Mouse (Mus musculus) heart, adult 18-20 months (tissue): Measurements from ENCODE around the gene Hs3st2. TPM values are rescaled to one million over a fixed set of nuclear protein-coding genes. Genes with fewer than 3 reads are reported as not detected.

Source experiments
- DNase-seq, 2 experiments: peaks; one replicate each; pipeline ENCODE4 v3.0.0; 2021 to 2022; ENCODE audit warnings: mixed read lengths in 1 of 2
- total RNA-seq, 2 experiments: library from RNA; stranded (reverse); gene quantifications; 2 replicates each; pipeline ENCODE4 v1.2.3; 2021

Gene Hs3st2
- total RNA-seq, 2 experiments from 2014 or later: not detected

- no peak for DNase-seq
Observed at GRCm38 (mm10) chr7:121458075-121458474, 66.4 kb downstream of the Hs3st2 start.

DNA sequence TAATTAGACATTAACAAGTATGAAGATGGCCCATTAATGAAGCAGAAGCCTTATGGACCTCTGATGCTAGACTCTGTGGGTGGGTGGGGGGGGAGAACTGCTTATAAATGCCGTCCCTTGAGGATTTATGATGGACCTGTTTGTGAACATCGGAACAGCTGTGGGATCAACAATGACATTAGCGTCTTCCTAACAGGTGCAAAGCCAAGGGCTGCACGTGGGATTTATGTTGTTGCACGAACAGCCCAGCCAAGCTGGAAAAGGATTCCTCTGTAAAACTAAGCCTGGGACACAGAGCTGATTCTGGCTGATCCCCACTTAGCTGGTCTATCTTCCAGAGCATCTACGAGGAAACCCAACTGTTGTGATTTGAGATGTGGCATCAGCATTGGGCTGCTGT lies 69.0 kb downstream of the Hs3st2 start:
- DNase-seq: no peak

DNA sequence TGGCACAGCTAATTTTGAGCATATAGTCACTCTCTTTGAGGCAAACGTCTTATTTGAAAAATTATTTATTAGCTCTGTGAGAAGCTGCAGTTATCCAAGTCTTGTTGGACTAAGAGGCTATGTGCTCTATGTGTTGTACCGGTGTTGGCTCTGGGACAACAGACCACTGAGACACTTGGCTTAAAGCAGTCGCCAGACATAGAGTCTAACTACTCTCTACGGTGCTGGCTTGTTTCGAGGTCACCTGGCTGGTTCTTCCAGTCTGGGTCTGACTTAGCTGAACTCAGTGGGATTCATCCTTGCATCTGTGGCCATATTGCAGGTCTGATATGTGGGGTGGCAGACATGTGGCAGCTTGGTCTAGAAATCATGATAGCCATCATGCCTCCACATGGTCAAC lies 72.8 kb downstream of the Hs3st2 start:
- DNase-seq: no peak

GRCm38 (mm10) chr7:121465111-121465510 lies 73.5 kb downstream of the Hs3st2 start:
- no peak for DNase-seq

DNA sequence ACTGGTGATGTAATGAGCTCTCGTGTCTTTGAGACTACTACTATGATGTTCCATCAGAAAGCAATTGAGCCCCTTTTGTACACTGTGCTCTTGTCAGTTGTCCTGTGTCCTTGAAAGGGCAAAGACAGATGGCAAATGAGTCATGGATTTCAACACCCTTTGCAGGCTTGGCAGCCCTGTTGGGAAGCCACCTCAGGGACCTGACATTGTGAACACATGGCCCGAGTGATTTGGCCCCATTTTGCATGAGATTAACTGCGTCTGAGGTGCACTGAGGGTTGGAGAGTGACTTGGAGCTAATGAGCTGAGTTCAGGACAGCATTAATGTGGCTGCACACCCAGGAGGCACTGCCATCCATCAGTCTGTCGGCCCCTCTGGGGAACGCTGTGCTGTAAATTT lies 74.7 kb downstream of the Hs3st2 start:
- no peak for DNase-seq

GRCm38 (mm10) chr7:121469435-121469834 lies 77.8 kb downstream of the Hs3st2 start:
- DNase-seq: peak; percentile 23 to 60

DNA sequence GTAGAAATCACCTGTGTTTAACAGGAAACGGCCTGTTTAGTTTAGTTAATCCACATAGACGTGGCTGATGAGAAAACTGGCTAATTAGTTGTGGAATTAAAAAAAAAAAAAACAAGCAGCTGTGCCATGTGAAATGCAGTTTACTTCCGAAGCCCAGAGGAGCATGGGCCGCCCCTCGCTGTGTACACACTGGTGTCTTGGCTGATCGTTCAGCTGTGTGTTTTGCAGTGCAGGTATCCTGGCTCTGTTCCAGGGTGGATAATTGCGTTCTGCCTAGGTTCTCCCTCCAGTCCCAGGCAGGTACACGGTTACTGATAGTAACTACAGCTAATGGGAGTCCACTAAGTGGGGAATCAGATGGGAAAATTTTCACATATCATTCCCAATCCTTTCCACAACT lies 86.6 kb downstream of the Hs3st2 start:
- DNase-seq: no peak

- no peak for DNase-seq
Observed at GRCm38 (mm10) chr7:121480106-121480505, 88.4 kb downstream of the Hs3st2 start.

GRCm38 (mm10) chr7:121484590-121484989 lies 92.9 kb downstream of the Hs3st2 start:
- no peak for DNase-seq

DNA sequence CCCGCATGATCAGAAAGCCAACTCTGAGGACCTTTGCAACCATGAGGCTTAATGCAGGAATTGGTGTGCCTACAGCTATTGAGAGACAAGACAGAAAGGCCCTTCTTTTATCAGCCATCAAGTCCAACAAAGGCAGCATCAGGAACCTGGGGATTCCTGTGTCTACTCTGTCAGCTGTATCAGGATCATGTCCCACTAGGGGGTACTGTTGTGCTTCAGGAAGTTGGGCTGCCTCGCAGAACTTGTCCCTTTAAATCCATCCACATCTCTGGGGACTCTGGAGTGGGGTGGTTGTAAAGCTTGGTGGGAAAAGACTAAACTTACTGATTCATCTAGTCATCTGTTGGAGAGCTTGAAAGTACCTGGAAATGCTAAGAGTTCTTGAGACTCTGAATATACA lies 93.6 kb downstream of the Hs3st2 start:
- DNase-seq: peak; percentile 3 to 8

DNA sequence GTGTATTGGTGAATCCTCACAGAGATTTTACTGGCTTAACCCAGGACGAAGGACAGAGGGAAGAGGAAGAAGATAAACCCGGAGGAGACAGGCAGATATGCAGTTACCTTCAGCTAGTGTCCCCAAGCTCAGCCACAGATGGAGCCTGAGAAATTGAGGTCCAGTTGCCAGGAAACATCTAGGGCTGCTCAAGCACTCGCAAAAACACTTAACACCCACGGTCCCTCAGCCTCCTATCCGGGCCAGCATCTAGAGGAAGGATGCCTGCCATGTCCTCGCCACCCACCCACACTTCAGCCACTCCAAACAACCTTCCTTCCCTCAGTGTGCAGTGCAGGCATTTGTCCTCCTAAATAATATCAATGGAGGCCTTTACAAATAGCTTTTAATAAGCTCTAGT lies 95.6 kb downstream of the Hs3st2 start:
- DNase-seq: no peak

- no peak for DNase-seq
Observed at GRCm38 (mm10) chr7:121489401-121489800, 97.7 kb downstream of the Hs3st2 start.

DNA sequence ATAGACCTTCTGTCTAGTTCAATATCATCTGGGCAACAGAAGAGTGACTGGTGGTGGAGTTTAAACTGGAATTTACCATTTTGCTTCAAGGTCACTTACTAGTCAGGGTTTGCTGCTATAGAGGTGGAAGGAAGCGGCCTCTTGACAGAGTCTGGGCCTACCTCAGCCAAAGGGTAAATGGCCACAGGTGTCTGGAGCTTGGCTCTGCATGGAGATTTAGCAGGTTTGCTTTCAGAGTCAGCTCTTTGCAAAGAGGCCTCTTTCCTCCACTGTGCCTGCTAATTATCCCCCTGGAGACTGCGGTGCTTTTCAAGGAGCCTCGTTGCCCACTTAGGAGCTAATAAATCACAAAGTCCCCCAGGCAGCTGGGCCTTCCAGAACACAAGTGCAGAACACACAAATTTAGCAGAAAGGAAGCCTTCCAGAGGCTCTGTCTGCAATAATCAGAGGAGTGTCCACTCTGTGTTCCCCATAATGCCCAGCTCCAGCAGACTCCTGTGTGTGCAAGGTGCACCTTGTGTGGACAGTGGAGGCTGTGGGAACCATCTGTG lies 99.9 kb downstream of the Hs3st2 start:
- DNase-seq: no peak

GRCm38 (mm10) chr7:121500516-121500915 lies 108.9 kb downstream of the Hs3st2 start:
- DNase-seq: no peak

- DNase-seq: no peak
Observed at GRCm38 (mm10) chr7:121501666-121502065, 110.0 kb downstream of the Hs3st2 start.

DNA sequence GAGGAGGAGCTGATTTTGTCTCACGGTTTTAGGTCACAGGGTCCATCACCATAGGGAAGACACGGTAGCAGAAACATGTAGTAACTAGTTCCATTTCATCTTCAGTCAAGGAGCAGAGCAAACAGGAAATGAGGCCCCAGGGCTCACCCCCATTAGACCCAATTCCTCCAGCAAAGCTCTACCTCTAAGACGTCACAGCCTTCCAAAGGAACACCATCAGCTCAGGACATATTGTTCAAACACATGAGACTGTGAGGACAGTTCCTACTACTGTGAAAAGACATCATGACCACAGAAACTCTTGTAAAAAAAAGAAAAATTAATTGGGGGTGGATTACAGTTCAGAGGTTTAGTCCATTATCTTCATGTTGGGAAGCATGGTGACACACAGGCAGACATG lies 125.1 kb downstream of the Hs3st2 start:
- peak; percentile 2 to 4 for DNase-seq

DNA sequence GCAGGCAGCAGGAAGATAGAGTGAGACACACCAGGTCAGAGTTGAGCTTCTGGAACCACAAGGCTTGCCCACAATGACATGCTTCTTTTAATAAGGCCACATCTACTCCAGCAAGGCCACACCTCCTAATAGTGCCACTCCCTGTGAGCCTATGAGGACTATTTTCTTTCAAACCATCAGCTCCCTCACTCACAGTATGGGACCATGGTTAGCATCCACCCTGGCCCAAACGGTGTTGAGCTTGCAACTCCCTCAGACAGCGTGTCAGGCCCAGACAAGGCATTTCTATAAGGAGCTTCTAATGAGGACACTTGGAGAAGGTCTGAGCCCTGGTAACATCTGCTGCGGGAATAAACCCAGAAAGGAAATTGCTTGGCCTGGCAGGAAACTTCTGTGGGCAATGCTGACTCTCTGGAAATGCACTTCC lies 125.5 kb downstream of the Hs3st2 start:
- DNase-seq: peak; percentile 19 to 49

GRCm38 (mm10) chr7:121522125-121522524 lies 130.5 kb downstream of the Hs3st2 start:
- no peak for DNase-seq

DNA sequence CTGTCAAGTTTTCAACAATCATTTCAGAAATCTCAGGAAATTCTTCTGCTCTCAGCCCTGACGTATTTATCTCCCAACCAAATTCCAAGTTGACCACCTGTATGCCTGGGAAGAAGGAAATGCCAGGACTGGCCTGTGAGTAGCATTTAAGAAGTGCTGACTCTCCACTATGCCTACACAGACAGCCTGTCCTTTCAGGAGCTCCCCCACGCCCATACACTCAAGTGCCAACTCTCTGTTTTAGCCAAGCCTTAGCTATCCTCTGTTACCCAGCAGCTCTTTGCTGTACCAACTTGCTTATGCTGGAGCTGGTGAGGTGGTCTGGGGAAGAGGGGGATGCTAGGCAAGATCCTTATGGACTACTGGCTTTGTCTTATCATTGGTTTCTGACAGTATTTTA lies 137.4 kb downstream of the Hs3st2 start:
- no peak for DNase-seq

DNA sequence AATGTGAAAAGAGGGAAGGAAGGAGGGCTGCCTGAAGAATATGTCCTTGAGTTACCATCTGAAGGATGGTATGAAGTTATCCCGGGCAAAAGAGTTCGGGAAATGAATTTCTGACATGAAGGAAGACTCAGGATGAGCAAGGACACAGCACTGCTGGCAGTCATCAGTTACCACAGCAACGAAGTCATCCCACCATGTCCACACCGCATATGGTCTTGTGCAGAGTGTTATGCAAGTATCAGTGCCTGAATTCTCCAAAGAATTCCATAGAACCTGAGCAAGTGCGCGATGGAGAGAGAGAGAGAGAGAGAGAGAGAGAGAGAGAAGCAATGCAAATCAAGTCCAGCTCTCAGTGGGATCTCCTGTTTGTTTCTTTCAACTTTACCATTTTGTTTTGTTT lies 142.0 kb downstream of the Hs3st2 start:
- no peak for DNase-seq

GRCm38 (mm10) chr7:121534386-121534785 lies 142.7 kb downstream of the Hs3st2 start:
- no peak for DNase-seq

- DNase-seq: no peak
Observed at GRCm38 (mm10) chr7:121535987-121536386, 144.3 kb downstream of the Hs3st2 start.

DNA sequence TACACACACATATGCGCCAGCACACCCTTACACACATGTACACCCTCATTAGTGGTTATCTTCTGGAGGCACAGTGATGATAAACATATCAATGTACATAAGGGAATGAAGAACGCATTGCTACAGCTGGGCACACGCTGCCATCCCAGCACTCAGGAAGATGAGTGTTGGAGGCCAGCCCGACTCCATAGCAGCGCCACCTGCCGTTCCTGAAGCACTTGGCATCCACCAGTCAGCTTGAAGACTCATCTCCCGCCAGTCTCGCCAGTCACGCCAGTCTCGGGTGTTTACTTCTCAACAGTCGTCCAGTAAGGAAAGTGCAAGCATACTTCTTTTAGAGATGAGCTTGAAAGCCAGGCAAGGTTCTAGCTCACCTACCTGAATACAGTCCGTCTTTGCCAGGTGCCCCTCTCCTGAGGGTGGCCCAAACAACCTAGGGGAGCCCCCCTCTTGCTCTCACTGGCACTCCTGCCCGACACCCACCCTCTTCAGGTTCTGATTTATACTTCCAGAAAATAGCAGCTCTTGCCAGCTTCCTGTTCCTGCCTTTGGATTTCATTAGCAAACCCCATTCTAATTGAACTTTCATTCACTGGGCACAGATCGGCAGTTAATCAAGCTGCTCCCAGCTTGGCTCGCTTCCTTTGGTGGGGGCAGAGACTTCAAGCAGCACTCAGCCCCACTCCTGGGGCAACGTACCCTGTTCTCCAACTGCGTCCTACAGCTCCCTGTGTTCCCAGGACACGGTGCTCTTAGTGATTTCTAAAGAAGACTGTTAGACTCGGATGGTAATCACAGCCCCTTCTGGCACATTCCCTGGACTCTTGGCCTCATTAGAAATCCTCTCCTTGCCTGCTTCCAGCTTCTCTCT lies 148.0 kb downstream of the Hs3st2 start:
- DNase-seq: peak; percentile 8 to 12

DNA sequence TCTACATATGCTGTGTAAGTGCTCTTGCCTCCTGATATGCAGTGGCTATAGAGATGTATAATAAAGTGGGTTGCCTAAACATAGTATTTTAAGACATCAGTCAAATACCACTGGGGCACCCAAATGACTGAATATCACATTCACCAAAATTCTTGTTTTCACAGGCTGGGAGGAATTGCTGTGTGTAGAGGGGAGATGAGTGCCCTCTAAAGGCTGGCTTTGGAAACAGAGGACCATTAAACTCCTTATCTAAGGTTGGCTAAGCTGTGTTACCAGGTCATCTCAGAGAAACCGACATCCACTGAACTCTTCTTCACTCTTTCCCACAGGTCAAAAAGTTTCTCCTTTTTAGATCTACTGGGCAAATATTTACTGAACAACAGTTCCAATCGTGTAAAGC lies 150.8 kb downstream of the Hs3st2 start:
- DNase-seq: no peak
